Mouse (Mus musculus) adrenal gland, adult 8-10 months (tissue): Measurements from ENCODE around the gene Dexi. TPM values are rescaled to one million over a fixed set of nuclear protein-coding genes. Genes with fewer than 3 reads are reported as not detected.

Experiments used
- DNase-seq: peaks from one replicate; pipeline ENCODE4 v3.0.0; 2022
- total RNA-seq, 4 experiments: library from RNA; stranded (reverse); gene quantifications; 2 replicates each; pipeline ENCODE4 v1.2.4; 2022

Dexi gene
- total RNA-seq: 10 to 100 TPM; 21.3 to 29.9 (median 25.9) TPM

GRCm38 (mm10) chr16:10542698-10543365, at the start of gene Dexi:
Dexi (minus strand) TSS chr16:10543054.
- DNase-seq: peak; percentile 97

GRCm38 (mm10) chr16:10586546-10586945, 43.7 kb upstream of the Dexi start:
- DNase-seq: no peak

- DNase-seq: no peak
Measured at GRCm38 (mm10) chr16:10585165-10585564, 42.3 kb upstream of the Dexi start.

GRCm38 (mm10) chr16:10581234-10581898, 38.5 kb upstream of the Dexi start:
- no peak for DNase-seq

- no peak for DNase-seq
Measured at GRCm38 (mm10) chr16:10578376-10578775, 35.5 kb upstream of the Dexi start.

- no peak for DNase-seq
Measured at GRCm38 (mm10) chr16:10577548-10577947, 34.7 kb upstream of the Dexi start.

GRCm38 (mm10) chr16:10575915-10576314, 33.1 kb upstream of the Dexi start:
- DNase-seq: no peak

GRCm38 (mm10) chr16:10574936-10575335, 32.1 kb upstream of the Dexi start:
- no peak for DNase-seq

- no peak for DNase-seq
Measured at GRCm38 (mm10) chr16:10571820-10572219, 29.0 kb upstream of the Dexi start.

- DNase-seq: no peak
Measured at GRCm38 (mm10) chr16:10570708-10571107, 27.9 kb upstream of the Dexi start.

- no peak for DNase-seq
Measured at GRCm38 (mm10) chr16:10569809-10570395, 27.0 kb upstream of the Dexi start.

- no peak for DNase-seq
Measured at GRCm38 (mm10) chr16:10567153-10567552, 24.3 kb upstream of the Dexi start.

- peak; percentile 57 for DNase-seq
Measured at GRCm38 (mm10) chr16:10565278-10565885, 22.5 kb upstream of the Dexi start.

- no peak for DNase-seq
Measured at GRCm38 (mm10) chr16:10559991-10560390, 17.1 kb upstream of the Dexi start.

- no peak for DNase-seq
Measured at GRCm38 (mm10) chr16:10553858-10554257, 11.0 kb upstream of the Dexi start.

- DNase-seq: no peak
Measured at GRCm38 (mm10) chr16:10551592-10551991, 8.7 kb upstream of the Dexi start.

GRCm38 (mm10) chr16:10549600-10549999, 6.7 kb upstream of the Dexi start:
- DNase-seq: no peak

- no peak for DNase-seq
Measured at GRCm38 (mm10) chr16:10548938-10549337, 6.1 kb upstream of the Dexi start.

GRCm38 (mm10) chr16:10546865-10547264, 4.0 kb upstream of the Dexi start:
- DNase-seq: no peak

- DNase-seq: peak; percentile 97
Measured at GRCm38 (mm10) chr16:10544995-10545622, 2.3 kb upstream of the Dexi start, which contains the start of gene Clec16a. Clec16a (plus strand) TSS chr16:10545339.

- no peak for DNase-seq
Measured at GRCm38 (mm10) chr16:10542266-10542665, 588 bp downstream of the Dexi start.

- DNase-seq: no peak
Measured at GRCm38 (mm10) chr16:10541598-10541930, 1.3 kb downstream of the Dexi start.
